Mouse (Mus musculus) forebrain, postnatal 0 days (tissue): Measurements from ENCODE around the gene Zmynd8. TPM values are rescaled to one million over a fixed set of nuclear protein-coding genes. Genes with fewer than 3 reads are reported as not detected.

ENCODE experiments used
- ATAC-seq: fragments of 200-750 bp; cut with Nextera tagmentation; 2 replicates; pipeline ENCODE4 v1.8.0; 2017; ENCODE audit warnings: mild to moderate bottlenecking, moderate library complexity
- DNase-seq: peaks from one replicate; pipeline ENCODE4 v3.0.0-alpha.2; 2015
- H3K27ac ChIP-seq: fragments of 300-500 bp; sonication (generic); 2 replicates; pipeline ENCODE4 v1.5.1; 2014; ENCODE audit warnings: low read depth, mild to moderate bottlenecking, antibody characterized with exemption, low read length, moderate library complexity, mixed read lengths
- H3K27me3 ChIP-seq: fragments of 300-500 bp; sonication (generic); 2 replicates; pipeline ENCODE4 v1.6.1; 2014; ENCODE audit warnings: mild to moderate bottlenecking, low read length, mixed read lengths; ENCODE audit not compliant: insufficient read depth
- H3K36me3 ChIP-seq: fragments of 300-500 bp; sonication (generic); 2 replicates; pipeline ENCODE4 v1.6.1; 2014; ENCODE audit warnings: mild to moderate bottlenecking, moderate library complexity; ENCODE audit not compliant: insufficient read depth
- H3K4me1 ChIP-seq: fragments of 300-500 bp; sonication (generic); 2 replicates; pipeline ENCODE4 v1.6.1; 2014; ENCODE audit warnings: antibody characterized with exemption; ENCODE audit not compliant: insufficient read depth
- H3K4me2 ChIP-seq: fragments of 300-500 bp; sonication (generic); 2 replicates; pipeline ENCODE4 v1.6.1; 2014; ENCODE audit warnings: low read depth, mild to moderate bottlenecking, moderate library complexity
- H3K4me3 ChIP-seq: fragments of 300-500 bp; sonication (generic); 2 replicates; pipeline ENCODE4 v1.5.1; 2014; ENCODE audit warnings: low read depth, low read length, mixed read lengths
- H3K9ac ChIP-seq: fragments of 300-500 bp; sonication (generic); 2 replicates; pipeline ENCODE4 v1.6.1; 2014; ENCODE audit warnings: mild to moderate bottlenecking
- H3K9me3 ChIP-seq: fragments of 300-500 bp; sonication (generic); 2 replicates; pipeline ENCODE4 v1.6.1; 2016; ENCODE audit warnings: low read length
- CTCF ChIP-seq: sonication (generic); IDR thresholded peaks from 2 replicates; pipeline ENCODE4 v1.5.1; 2016; ENCODE audit warnings: antibody characterized with exemption, control low read depth, low read depth
- WGBS: fragments of 180-500 bp; shearing (Covaris S2); extraction: QIAGEN DNeasy Blood & Tissue Kit; methylation state at CpG from one replicate; pipeline ENCODE4 v1.1.7; 2014; 5-methylcytosine and 5-hydroxymethylcytosine counted together
- polyA plus RNA-seq: library from polyadenylated mRNA; unstranded; fragments of >200 nt; fragmentation: Nextera tagmentation; extraction: Ambion mirVana; gene quantifications from 2 replicates; pipeline ENCODE4 v1.2.1, GENCODE M21; 2015
- total RNA-seq: library from RNA; depleted of rRNA; stranded (reverse); fragments of >200 nt; gene quantifications from 2 replicates; pipeline ENCODE4 v1.2.3, GENCODE M21; 2014

The Zmynd8 gene
- total and polyA plus RNA-seq, 2 experiments from 2014 or later: 45.7 to 63.5 TPM

DNA sequence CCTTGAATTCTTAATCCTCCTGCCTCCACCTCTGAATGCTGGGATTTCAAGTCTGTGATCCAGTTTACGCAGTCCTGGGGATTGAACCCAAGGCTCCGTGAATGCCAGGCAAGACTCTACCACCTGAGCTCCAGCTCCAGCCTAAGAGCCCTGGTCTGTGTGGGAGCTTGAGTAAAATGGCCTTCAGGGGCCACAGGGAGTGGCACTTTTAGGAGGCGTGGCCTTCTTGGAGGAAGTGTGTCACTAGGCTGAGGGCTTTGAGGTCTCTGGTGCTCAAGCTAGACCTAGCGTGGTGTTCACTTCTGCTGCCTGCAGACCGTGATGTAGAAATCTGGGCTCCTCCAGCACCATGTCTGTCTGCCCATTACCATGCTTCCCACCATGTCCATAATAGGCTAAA lies 27.4 kb upstream of the Zmynd8 start:
- Histone ChIP-seq H3K27ac (no peak overlapping the region), H3K9me3 (no peaks in the 10 kb centered on the region), H3K4me3 (no peak overlapping the region), H3K9ac (no peak overlapping the region), H3K4me1 (no peaks in the 10 kb centered on the region), H3K36me3 (no peaks in the 10 kb centered on the region), H3K4me2 (no peak overlapping the region), H3K27me3 (no peaks in the 10 kb centered on the region)
- WGBS: 98% methylated on average over 5 of the region's 5 CpGs
- DNase-seq (no peak), ATAC-seq (no peak)
- no peak for TF ChIP-seq CTCF

GRCm38 (mm10) chr2:165925144-165925543 lies 26.3 kb upstream of the Zmynd8 start:
- no peaks in the 10 kb centered on the region for H3K9me3 ChIP-seq
- no peak overlapping the region for H3K27ac ChIP-seq
- DNase-seq (no peak), ATAC-seq (no peak)
- no peaks in the 10 kb centered on the region for H3K27me3 ChIP-seq
- no peaks in the 10 kb centered on the region for H3K36me3 ChIP-seq
- H3K4me2 ChIP-seq: no peak overlapping the region
- 48% methylated on average over 3 of the region's 3 CpGs for WGBS
- TF ChIP-seq CTCF: no peak
- H3K4me3 ChIP-seq: no peak overlapping the region
- H3K4me1 ChIP-seq: no peaks in the 10 kb centered on the region
- H3K9ac ChIP-seq: no peak overlapping the region

- Histone ChIP-seq H3K36me3 (no peaks in the 10 kb centered on the region), H3K27ac (no peak overlapping the region), H3K9ac (no peak overlapping the region), H3K4me3 (no peak overlapping the region), H3K4me1 (no peaks in the 10 kb centered on the region), H3K9me3 (no peaks in the 10 kb centered on the region), H3K4me2 (no peak overlapping the region), H3K27me3 (no peaks in the 10 kb centered on the region)
- no peak for ATAC-seq
- WGBS: 81% methylated on average over 2 of the region's 2 CpGs
- DNase-seq: no peak
- TF ChIP-seq CTCF: no peak
Observed at GRCm38 (mm10) chr2:165924695-165925094, 25.9 kb upstream of the Zmynd8 start.

GRCm38 (mm10) chr2:165923715-165924114 lies 24.9 kb upstream of the Zmynd8 start:
- no peak for ATAC-seq
- WGBS: 89% methylated on average over 8 of the region's 8 CpGs

GRCm38 (mm10) chr2:165922994-165923393 lies 24.2 kb upstream of the Zmynd8 start:
- Histone ChIP-seq H3K4me2 (no peak overlapping the region), H3K9me3 (no peaks in the 10 kb centered on the region), H3K4me1 (no peaks in the 10 kb centered on the region), H3K36me3 (no peaks in the 10 kb centered on the region), H3K4me3 (no peak overlapping the region), H3K27me3 (no peaks in the 10 kb centered on the region), H3K27ac (no peak overlapping the region), H3K9ac (no peak overlapping the region)
- DNase-seq (no peak), ATAC-seq (no peak)
- no peak for TF ChIP-seq CTCF
- 85% methylated on average over 3 of the region's 3 CpGs for WGBS

More at GRCm38 (mm10) chr2:165923715-165924114, 24.9 kb upstream of the Zmynd8 start:
- Histone ChIP-seq H3K27ac (no peak overlapping the region), H3K9me3 (no peaks in the 10 kb centered on the region), H3K4me2 (no peak overlapping the region), H3K4me1 (no peaks in the 10 kb centered on the region), H3K4me3 (no peak overlapping the region), H3K27me3 (no peaks in the 10 kb centered on the region), H3K9ac (no peak overlapping the region), H3K36me3 (no peaks in the 10 kb centered on the region)
- TF ChIP-seq CTCF: no peak
- no peak for DNase-seq

GRCm38 (mm10) chr2:165922047-165922728 lies 23.4 kb upstream of the Zmynd8 start:
- no peak overlapping the region for H3K4me3 ChIP-seq
- H3K9me3 ChIP-seq: no peaks in the 10 kb centered on the region
- DNase-seq: no peak
- WGBS: 65% methylated on average over 13 of the region's 13 CpGs
- no peak for ATAC-seq
- no peaks in the 10 kb centered on the region for H3K27me3 ChIP-seq
- no peak for TF ChIP-seq CTCF
- H3K9ac ChIP-seq: no peak overlapping the region
- H3K27ac ChIP-seq: no peak overlapping the region
- no peaks in the 10 kb centered on the region for H3K4me1 ChIP-seq
- no peaks in the 10 kb centered on the region for H3K36me3 ChIP-seq
- no peak overlapping the region for H3K4me2 ChIP-seq

DNA sequence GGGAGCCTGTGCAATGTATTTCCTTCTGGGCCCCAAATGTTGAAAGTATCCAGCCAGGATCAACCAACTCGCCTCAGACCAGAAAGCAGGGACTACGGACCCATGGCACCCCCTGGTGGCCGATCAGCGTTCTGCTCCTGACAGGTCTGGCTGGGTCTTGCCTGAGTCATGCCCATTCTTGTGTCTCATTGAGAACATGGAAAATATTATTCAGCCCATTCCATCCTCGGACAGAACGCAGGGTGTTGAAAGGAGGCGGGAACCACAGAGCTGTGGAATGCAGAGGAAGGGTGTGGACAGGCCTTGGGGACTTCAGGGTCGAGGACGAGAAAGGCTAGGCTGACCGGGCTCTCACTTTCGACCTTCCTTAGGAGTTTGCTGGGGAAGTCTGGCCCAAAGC lies 15.5 kb upstream of the Zmynd8 start:
- no peak overlapping the region for H3K4me3 ChIP-seq
- WGBS: 25% methylated on average over 11 of the region's 11 CpGs
- H3K9ac ChIP-seq: no peak overlapping the region
- TF ChIP-seq CTCF: peak; percentile 99
- peak; percentile 91 for DNase-seq
- no peaks in the 10 kb centered on the region for H3K27me3 ChIP-seq
- no peaks in the 10 kb centered on the region for H3K36me3 ChIP-seq
- no peaks in the 10 kb centered on the region for H3K4me1 ChIP-seq
- no peak overlapping the region for H3K27ac ChIP-seq
- no peak overlapping the region for H3K4me2 ChIP-seq
- no peaks in the 10 kb centered on the region for H3K9me3 ChIP-seq
- peak; percentile 81 for ATAC-seq
